Mouse (Mus musculus) lung, embryonic 16.5 days (tissue): ENCODE measurements at regions not wholly inside any gene's neighbourhood (a gene's known extent, or its start where the extent isn't known, plus 50 kb on each side); places are given as distances from the start of the nearest gene placed in this dataset.
A peak's percentile ranks its signal among the peaks of the same experiment; 100 is the strongest.

Experiments used
- ATAC-seq: fragments of 200-750 bp; cut with Nextera tagmentation; 2 replicates; pipeline ENCODE4 v1.8.0; 2017; ENCODE audit warnings: low read depth, mild to moderate bottlenecking, moderate library complexity
- H3K27ac ChIP-seq: fragments of 300-500 bp; sonication (generic); 2 replicates; pipeline ENCODE4 v1.5.1; 2014; ENCODE audit warnings: mild to moderate bottlenecking, control low read depth, low read length
- H3K27me3 ChIP-seq: fragments of 300-500 bp; sonication (generic); 2 replicates; pipeline ENCODE4 v1.6.1; 2014; ENCODE audit warnings: low read depth, low read length, mixed read lengths; ENCODE audit not compliant: control insufficient read depth, insufficient read depth
- H3K36me3 ChIP-seq: fragments of 300-500 bp; sonication (generic); 2 replicates; pipeline ENCODE4 v1.6.1; 2014; ENCODE audit warnings: low read length; ENCODE audit not compliant: control insufficient read depth, insufficient read depth
- H3K4me1 ChIP-seq: fragments of 300-500 bp; sonication (generic); replicated peaks from 2 replicates; pipeline ENCODE4 v1.6.1; 2014; ENCODE audit warnings: low read length, mixed read lengths; ENCODE audit not compliant: control insufficient read depth, insufficient read depth
- H3K4me2 ChIP-seq: fragments of 300-500 bp; sonication (generic); 2 replicates; pipeline ENCODE4 v1.6.1; 2014; ENCODE audit warnings: low read depth, low read length, control low read depth
- H3K4me3 ChIP-seq: fragments of 300-500 bp; sonication (generic); 2 replicates; pipeline ENCODE4 v1.5.1; 2014; ENCODE audit warnings: mild to moderate bottlenecking, low read length, control low read depth
- H3K9ac ChIP-seq: fragments of 300-500 bp; sonication (generic); 2 replicates; pipeline ENCODE4 v1.6.1; 2014; ENCODE audit warnings: low read length, control low read depth
- H3K9me3 ChIP-seq: fragments of 300-500 bp; sonication (generic); 2 replicates; pipeline ENCODE4 v1.6.1; 2016; ENCODE audit warnings: low read length; ENCODE audit not compliant: control insufficient read depth
- WGBS: fragments of 180-500 bp; shearing (Covaris S2); extraction: QIAGEN DNeasy Blood & Tissue Kit; methylation state at CpG from one replicate; pipeline ENCODE4 v1.1.7; 2014; 5-methylcytosine and 5-hydroxymethylcytosine counted together

DNA sequence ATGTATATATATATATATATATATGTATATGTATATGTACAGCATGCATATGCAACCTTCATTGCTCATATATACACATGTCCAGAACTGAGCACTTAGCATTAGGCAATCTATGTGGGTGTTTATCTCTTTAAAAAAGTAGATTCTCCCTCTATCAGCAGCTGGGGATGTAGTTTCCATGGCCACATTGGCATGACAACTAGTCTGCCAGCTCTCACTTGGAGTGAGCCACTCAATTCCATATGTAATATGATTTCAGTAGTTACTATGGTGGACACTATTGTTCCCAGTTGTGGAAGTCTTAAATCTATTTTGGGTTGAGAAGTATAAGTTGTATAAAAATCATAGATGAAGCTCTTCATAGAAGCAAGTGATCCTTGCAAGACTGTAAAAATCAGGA is 3903.7 kb downstream of the 9330182O14Rik start:
- H3K9me3 ChIP-seq, result no peaks in the 10 kb centered on the region
- no peaks in the 10 kb centered on the region for H3K27me3 ChIP-seq
- H3K36me3 ChIP-seq, result no peaks in the 10 kb centered on the region
- no peak overlapping the region for H3K9ac ChIP-seq
- H3K4me2 ChIP-seq, result no peak overlapping the region
- H3K4me1 ChIP-seq, result no peaks in the 10 kb centered on the region
- H3K4me3 ChIP-seq, result no peak overlapping the region
- ATAC-seq, result no peak
- no peak overlapping the region for H3K27ac ChIP-seq

DNA sequence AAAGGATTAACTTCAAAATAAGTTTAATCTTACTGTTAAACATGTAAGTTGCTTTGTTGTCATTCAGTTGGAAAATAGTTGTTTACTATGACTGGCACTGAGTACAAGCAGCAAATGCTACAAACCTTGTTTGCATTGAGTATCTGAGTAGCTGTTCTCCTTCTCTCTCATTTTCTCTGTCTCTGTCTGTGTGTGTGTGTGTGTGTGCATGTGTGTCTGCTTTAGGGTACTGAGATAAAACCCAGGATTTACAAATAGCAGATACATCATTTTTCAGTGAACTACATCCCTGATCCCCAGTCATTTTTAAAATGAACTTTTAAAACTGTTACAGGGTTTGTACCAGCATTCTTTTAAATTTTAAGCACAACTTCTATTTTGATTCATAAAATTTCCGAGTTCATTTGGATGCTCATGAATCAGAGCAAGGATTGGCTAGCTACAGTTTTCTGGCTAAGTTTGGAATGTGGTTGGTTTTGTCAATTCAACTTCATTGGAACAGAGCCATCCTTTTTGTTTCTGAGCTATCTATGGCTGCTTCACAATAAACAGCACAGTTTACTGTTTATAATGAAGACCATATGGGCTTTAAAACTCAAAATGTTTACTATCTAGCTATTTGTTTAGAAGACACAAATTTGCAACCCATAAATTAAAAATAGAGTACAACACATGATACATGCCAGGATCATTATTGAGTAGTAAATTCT is 3916.6 kb downstream of the 9330182O14Rik start:
- Histone ChIP-seq H3K36me3 (no peaks in the 10 kb centered on the region), H3K27me3 (no peaks in the 10 kb centered on the region), H3K4me1 (no peaks in the 10 kb centered on the region), H3K4me3 (no peak overlapping the region), H3K9me3 (no peaks in the 10 kb centered on the region; the same call in 1 of the 2 replicates), H3K27ac (no peak overlapping the region), H3K9ac (no peak overlapping the region), H3K4me2 (no peak overlapping the region)
- 44% methylated on average over 1 of the region's 1 CpGs for WGBS
- ATAC-seq, result peak; percentile 96

DNA sequence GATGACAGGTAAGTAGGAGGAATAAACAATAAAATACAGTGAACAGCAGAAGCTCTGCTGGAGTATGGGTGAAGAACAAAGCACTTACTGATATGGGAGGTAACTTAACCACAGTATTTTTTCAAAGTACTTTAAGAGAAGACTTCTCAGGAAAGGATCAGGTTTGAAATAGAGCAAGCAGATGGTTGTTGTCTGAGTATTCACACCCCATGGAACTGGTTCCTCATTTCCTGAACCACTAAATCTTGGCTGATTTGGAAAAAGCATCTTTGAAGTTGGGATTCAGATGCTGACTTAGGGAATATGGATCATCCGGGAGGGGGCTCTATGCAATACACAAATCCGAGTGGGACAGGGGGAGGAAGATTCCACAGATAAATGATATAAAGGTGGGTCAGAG is 3930.7 kb downstream of the 9330182O14Rik start:
- Histone ChIP-seq H3K27ac (no peak overlapping the region), H3K9me3 (no peaks in the 10 kb centered on the region), H3K4me3 (no peak overlapping the region), H3K4me1 (no peaks in the 10 kb centered on the region), H3K4me2 (no peak overlapping the region), H3K36me3 (no peaks in the 10 kb centered on the region), H3K9ac (no peak overlapping the region), H3K27me3 (no peaks in the 10 kb centered on the region)
- ATAC-seq, result no peak
- 45% methylated on average over 2 of the region's 2 CpGs for WGBS

DNA sequence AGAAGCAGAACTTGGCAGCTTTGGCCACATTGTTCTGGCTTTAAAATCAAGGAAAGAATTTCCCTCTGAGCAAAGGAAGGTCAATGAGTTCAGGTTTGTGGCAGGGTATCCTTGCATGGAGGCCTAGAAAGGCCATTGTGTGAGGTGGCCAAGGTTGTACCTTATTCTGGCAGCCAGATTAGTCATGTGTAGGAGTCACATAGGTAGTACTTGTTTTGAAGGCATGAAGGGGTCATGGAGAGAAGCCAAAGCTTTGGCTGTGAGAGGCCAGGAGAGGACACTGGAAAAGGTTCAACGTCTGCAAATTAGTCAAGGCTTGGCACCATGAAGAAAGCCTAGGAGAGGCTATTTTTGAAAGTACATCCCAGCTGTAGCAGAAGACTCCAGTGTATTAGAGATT is 3949.5 kb downstream of the 9330182O14Rik start:
- H3K4me2 ChIP-seq, result no peak overlapping the region
- no peak for ATAC-seq
- H3K36me3 ChIP-seq, result no peaks in the 10 kb centered on the region
- no peak overlapping the region for H3K4me3 ChIP-seq
- H3K4me1 ChIP-seq, result no peaks in the 10 kb centered on the region
- H3K27ac ChIP-seq, result no peak overlapping the region
- WGBS, result 77% methylated on average over 1 of the region's 1 CpGs
- H3K27me3 ChIP-seq, result no peaks in the 10 kb centered on the region
- no peaks in the 10 kb centered on the region for H3K9me3 ChIP-seq
- H3K9ac ChIP-seq, result no peak overlapping the region

DNA sequence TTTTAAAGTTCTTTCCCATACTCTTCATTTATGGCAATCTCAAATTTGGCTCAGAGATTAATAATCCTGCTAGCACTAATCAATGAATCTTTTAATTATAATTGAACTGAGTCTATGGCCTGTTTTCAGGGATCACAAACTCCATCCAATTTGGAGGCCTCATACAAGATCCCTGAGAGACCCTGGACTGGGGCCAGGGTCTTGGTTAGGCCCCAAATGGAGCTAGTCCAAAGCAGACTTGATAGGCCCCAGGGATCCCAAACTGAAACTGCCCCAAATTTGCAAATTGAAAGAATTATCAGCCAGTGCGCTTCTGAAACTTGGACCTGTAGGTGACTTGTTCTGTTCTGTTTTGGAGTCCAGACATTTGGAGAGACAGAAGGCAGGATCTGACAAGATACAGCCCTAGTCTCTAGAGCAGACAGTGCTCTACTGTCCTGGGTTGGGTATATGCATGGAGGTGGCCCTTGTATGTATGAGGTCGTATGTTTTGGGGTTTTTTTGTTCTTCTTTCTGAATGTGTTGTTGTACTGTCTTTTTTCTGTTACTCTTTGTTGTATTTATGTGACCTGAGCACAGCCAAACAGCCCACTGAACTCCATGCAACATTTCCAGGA is 3978.3 kb downstream of the 9330182O14Rik start:
- H3K9ac ChIP-seq, result no peak overlapping the region
- no peaks in the 10 kb centered on the region for H3K4me1 ChIP-seq
- no peak for ATAC-seq
- no peak overlapping the region for H3K4me2 ChIP-seq
- H3K27me3 ChIP-seq, result no peaks in the 10 kb centered on the region
- no peaks in the 10 kb centered on the region for H3K36me3 ChIP-seq
- H3K4me3 ChIP-seq, result no peak overlapping the region
- H3K9me3 ChIP-seq, result no peaks in the 10 kb centered on the region
- H3K27ac ChIP-seq, result no peak overlapping the region
- 69% methylated on average over 2 of the region's 2 CpGs for WGBS

DNA sequence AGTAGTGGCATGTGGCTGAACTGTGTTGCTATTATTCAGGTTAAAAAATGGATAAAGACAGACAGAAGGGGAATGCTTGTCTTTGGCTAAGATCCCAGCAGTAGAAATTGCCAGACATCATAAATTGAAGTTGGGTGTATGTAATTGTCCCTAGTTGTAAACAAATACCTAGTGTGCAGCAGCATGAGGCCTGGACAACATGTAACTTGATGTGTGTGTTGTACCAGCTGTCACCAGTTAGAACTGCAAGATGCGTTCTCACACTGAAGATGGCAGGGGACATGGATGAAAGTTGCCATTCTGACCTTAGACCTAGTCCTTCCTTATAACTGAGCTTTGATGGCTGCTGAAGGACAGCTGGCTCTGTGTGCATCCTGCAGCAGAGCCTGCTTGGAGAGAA is 4000.0 kb downstream of the 9330182O14Rik start:
- Histone ChIP-seq H3K9ac (no peak overlapping the region), H3K4me2 (no peak overlapping the region), H3K27ac (no peak overlapping the region), H3K27me3 (no peaks in the 10 kb centered on the region), H3K4me3 (no peak overlapping the region), H3K9me3 (no peaks in the 10 kb centered on the region), H3K36me3 (no peaks in the 10 kb centered on the region), H3K4me1 (no peaks in the 10 kb centered on the region)
- peak; percentile 52; the same call in 1 of the 2 replicates for ATAC-seq
- 28% methylated on average over 1 of the region's 1 CpGs for WGBS
